Mouse (Mus musculus): ENCODE results near the gene Mpz.

The Mpz gene

GRCm38 (mm10) chr1:171187851-171188700 lies 37.6 kb downstream of the Mpz start:
- DNase-seq (ENCODE audit: low read depth, low spot score): no peak

GRCm38 (mm10) chr1:171189046-171189445 lies 38.5 kb downstream of the Mpz start:
- no peak for DNase-seq (ENCODE audit: low read depth, low spot score)

GRCm38 (mm10) chr1:171189476-171190114 lies 39.1 kb downstream of the Mpz start:
- DNase-seq (ENCODE audit: low read depth, low spot score): no peak

- no peak for DNase-seq (ENCODE audit: low read depth, low spot score)
Measured at GRCm38 (mm10) chr1:171190832-171191231, 40.3 kb downstream of the Mpz start.

GRCm38 (mm10) chr1:171192283-171192682 lies 41.8 kb downstream of the Mpz start:
- no peak for DNase-seq (ENCODE audit: low read depth, low spot score)

- no peak for DNase-seq (ENCODE audit: low read depth, low spot score)
Measured at GRCm38 (mm10) chr1:171193093-171193840, 42.8 kb downstream of the Mpz start.

- no peak for DNase-seq (ENCODE audit: low read depth, low spot score)
Measured at GRCm38 (mm10) chr1:171193911-171194830, 43.7 kb downstream of the Mpz start.

- DNase-seq (ENCODE audit: low read depth, low spot score): no peak
Measured at GRCm38 (mm10) chr1:171195046-171195822, 44.7 kb downstream of the Mpz start.

- no peak for DNase-seq (ENCODE audit: low read depth, low spot score)
Measured at GRCm38 (mm10) chr1:171195887-171196397, 45.4 kb downstream of the Mpz start, which contains the start of gene Pcp4l1. Gene Pcp4l1, minus strand, starts transcription at chr1:171196268.

GRCm38 (mm10) chr1:171199532-171199931 lies 49.0 kb downstream of the Mpz start:
- DNase-seq (ENCODE audit: low read depth, low spot score): no peak

- DNase-seq (ENCODE audit: low read depth, low spot score): no peak
Measured at GRCm38 (mm10) chr1:171200769-171201168, 50.3 kb downstream of the Mpz start.

- DNase-seq (ENCODE audit: low read depth, low spot score): no peak
Measured at GRCm38 (mm10) chr1:171203471-171204248, 53.1 kb downstream of the Mpz start.

GRCm38 (mm10) chr1:171204249-171204644 lies 53.7 kb downstream of the Mpz start:
- no peak for DNase-seq (ENCODE audit: low read depth, low spot score)

- no peak for DNase-seq (ENCODE audit: low read depth, low spot score)
Measured at GRCm38 (mm10) chr1:171205704-171206493, 55.4 kb downstream of the Mpz start.

GRCm38 (mm10) chr1:171209409-171209808 lies 58.9 kb downstream of the Mpz start:
- DNase-seq (ENCODE audit: low read depth, low spot score): no peak

All from CD4-positive helper T cell, adult 2 months (primary cell).